Mouse (Mus musculus) limb, embryonic 14.5 days (tissue): ENCODE data around the gene Parpbp. TPM values are rescaled to one million over a fixed set of nuclear protein-coding genes. Genes with fewer than 3 reads are reported as not detected.

Experiments used
- ATAC-seq: fragments of 200-750 bp; cut with Nextera tagmentation; 2 replicates; pipeline ENCODE4 v1.8.0; 2017; ENCODE audit warnings: low read depth, moderate number of reproducible peaks, moderate TSS enrichment; ENCODE audit not compliant: low FRiP score
- DNase-seq: peaks from one replicate; pipeline ENCODE4 v3.0.0-alpha.2; 2015; ENCODE audit warnings: low spot score
- H3K27ac ChIP-seq: fragments of 300-500 bp; sonication (generic); replicated peaks from 2 replicates; pipeline ENCODE4 v1.5.1; 2014; ENCODE audit warnings: low read depth, mild to moderate bottlenecking, low read length, moderate library complexity, mixed read lengths
- H3K27me3 ChIP-seq: fragments of 300-500 bp; sonication (generic); 2 replicates; pipeline ENCODE4 v1.6.1; 2014; ENCODE audit warnings: low read length, mixed read lengths; ENCODE audit not compliant: control insufficient read depth, insufficient read depth
- H3K36me3 ChIP-seq: fragments of 300-500 bp; sonication (generic); 2 replicates; pipeline ENCODE4 v1.6.1; 2014; ENCODE audit warnings: mild to moderate bottlenecking, low read length, moderate library complexity, mixed read lengths; ENCODE audit not compliant: control insufficient read depth, insufficient read depth
- H3K4me1 ChIP-seq: fragments of 300-500 bp; sonication (generic); 2 replicates; pipeline ENCODE4 v1.6.1; 2014; ENCODE audit warnings: antibody characterized with exemption, low read length, mixed read lengths; ENCODE audit not compliant: control insufficient read depth, insufficient read depth
- H3K4me2 ChIP-seq: fragments of 300-500 bp; sonication (generic); replicated peaks from 2 replicates; pipeline ENCODE4 v1.6.1; 2014; ENCODE audit warnings: low read depth, mild to moderate bottlenecking, low read length, moderate library complexity; ENCODE audit not compliant: severe bottlenecking
- H3K4me3 ChIP-seq: fragments of 300-500 bp; sonication (generic); replicated peaks from 2 replicates; pipeline ENCODE4 v1.5.1; 2014; ENCODE audit warnings: low read length
- H3K9ac ChIP-seq: fragments of 300-500 bp; sonication (generic); 2 replicates; pipeline ENCODE4 v1.6.1; 2014; ENCODE audit warnings: mild to moderate bottlenecking, low read depth, low read length, moderate library complexity; ENCODE audit not compliant: severe bottlenecking
- H3K9me3 ChIP-seq: fragments of 300-500 bp; sonication (generic); 2 replicates; pipeline ENCODE4 v1.6.1; 2016; ENCODE audit warnings: low read length; ENCODE audit not compliant: control insufficient read depth
- POLR2A ChIP-seq: fragments of 200-500 bp; IDR thresholded peaks from 2 replicates; pipeline ENCODE4 v1.8.0; 2012; ENCODE audit warnings: inconsistent platforms, mild to moderate bottlenecking, moderate library complexity, borderline replicate concordance; ENCODE audit not compliant: insufficient read depth, insufficient read length; ENCODE audit errors: extremely low read depth
- WGBS: fragments of 180-500 bp; shearing (Covaris S2); extraction: QIAGEN DNeasy Blood & Tissue Kit; methylation state at CpG from one replicate; pipeline ENCODE4 v1.1.7; 2014; 5-methylcytosine and 5-hydroxymethylcytosine counted together
- polyA plus RNA-seq, 2 experiments: library from polyadenylated mRNA; depleted of rRNA in 1 of 2; stranded (reverse) in 1 of 2; unstranded in 1 of 2; fragments of >200 nt; fragmentation: Nextera tagmentation in 1 of 2; extraction: Ambion mirVana in 1 of 2; gene quantifications; 2 replicates each; pipeline versions ENCODE4 v1.2.1 to v1.2.3; 2012 to 2014

Gene Parpbp
- polyA plus RNA-seq, 2 experiments, result 7.2 to 8.7 TPM

- no peak overlapping the region for H3K4me2 ChIP-seq
- no peaks in the 10 kb centered on the region for H3K9me3 ChIP-seq
- DNase-seq (no peak), ATAC-seq (no peak)
- 0 out of 2 replicates have a peak, but pooled peaks cover 3% of the 10 kb centered on the region for H3K36me3 ChIP-seq
- no peak for TF ChIP-seq POLR2A
- no peak overlapping the region for H3K27ac ChIP-seq
- no peak overlapping the region for H3K9ac ChIP-seq
- 88% methylated on average over 2 of the region's 2 CpGs for WGBS
- H3K4me3 ChIP-seq, result no peak overlapping the region
- no peaks in the 10 kb centered on the region for H3K4me1 ChIP-seq
- no peaks in the 10 kb centered on the region for H3K27me3 ChIP-seq
Observed at GRCm38 (mm10) chr10:88106169-88106568, 40.6 kb downstream of the Parpbp start.

GRCm38 (mm10) chr10:88090772-88091171 is 56.0 kb downstream of the Parpbp start, which contains the start of gene Pmch:
Pmch (plus strand) TSS chr10:88091072.
- ATAC-seq, result no peak
- H3K27me3 ChIP-seq, result no peaks in the 10 kb centered on the region
- H3K9ac ChIP-seq, result no peak within 1 kb of the TSS
- no peak for TF ChIP-seq POLR2A
- no peak within 1 kb of the TSS for H3K27ac ChIP-seq
- no peak within 1 kb of the TSS for H3K4me2 ChIP-seq
- peaks cover 4% of the 10 kb centered on the region; the same call in 1 of the 2 replicates for H3K36me3 ChIP-seq
- 85% methylated on average over 5 of the region's 5 CpGs for WGBS
- H3K4me1 ChIP-seq, result no peaks in the 10 kb centered on the region
- H3K9me3 ChIP-seq, result no peaks in the 10 kb centered on the region
- DNase-seq, result no peak
- no peak within 1 kb of the TSS for H3K4me3 ChIP-seq

GRCm38 (mm10) chr10:88067377-88067776 is 79.4 kb downstream of the Parpbp start:
- no peak for TF ChIP-seq POLR2A
- Histone ChIP-seq H3K36me3 (no peaks in the 10 kb centered on the region), H3K9me3 (no peaks in the 10 kb centered on the region), H3K27ac (no peak overlapping the region), H3K27me3 (no peaks in the 10 kb centered on the region), H3K4me2 (no peak overlapping the region), H3K4me1 (peaks cover 4% of the 10 kb centered on the region), H3K9ac (no peak overlapping the region), H3K4me3 (no peak overlapping the region)
- no peak for ATAC-seq
- DNase-seq, result no peak
- 81% methylated on average over 3 of the region's 3 CpGs for WGBS

- H3K27ac ChIP-seq, result no peak overlapping the region
- no peaks in the 10 kb centered on the region for H3K9me3 ChIP-seq
- H3K4me1 ChIP-seq, result peaks cover 4% of the 10 kb centered on the region
- H3K4me3 ChIP-seq, result no peak overlapping the region
- H3K27me3 ChIP-seq, result no peaks in the 10 kb centered on the region
- no peak overlapping the region for H3K4me2 ChIP-seq
- WGBS, result 44% methylated on average over 2 of the region's 2 CpGs
- ATAC-seq, result no peak
- no peak for TF ChIP-seq POLR2A
- no peak for DNase-seq
- no peaks in the 10 kb centered on the region for H3K36me3 ChIP-seq
- H3K9ac ChIP-seq, result no peak overlapping the region
Observed at GRCm38 (mm10) chr10:88064872-88065271, 81.9 kb downstream of the Parpbp start.

GRCm38 (mm10) chr10:88063436-88063835 is 83.3 kb downstream of the Parpbp start:
- H3K9me3 ChIP-seq, result no peaks in the 10 kb centered on the region
- no peaks in the 10 kb centered on the region for H3K27me3 ChIP-seq
- no peak overlapping the region for H3K27ac ChIP-seq
- TF ChIP-seq POLR2A, result no peak
- peaks cover 4% of the 10 kb centered on the region for H3K4me1 ChIP-seq
- no peak overlapping the region for H3K4me3 ChIP-seq
- WGBS, result 19% methylated on average over 4 of the region's 4 CpGs
- H3K4me2 ChIP-seq, result no peak overlapping the region
- DNase-seq, result no peak
- ATAC-seq, result no peak
- H3K36me3 ChIP-seq, result no peaks in the 10 kb centered on the region
- H3K9ac ChIP-seq, result no peak overlapping the region
